Mouse (Mus musculus) heart, postnatal 0 days (tissue): ENCODE results near the gene Fam162b.

Experiments
- CTCF ChIP-seq: IDR thresholded peaks from 2 replicates; pipeline ENCODE4 v1.5.1; 2016; ENCODE audit warnings: antibody characterized with exemption, control low read depth, low read depth
- EP300 ChIP-seq: IDR thresholded peaks from 2 replicates; pipeline ENCODE4 v1.6.1; 2016; ENCODE audit warnings: antibody characterized with exemption, low read depth

- no peak for TF ChIP-seq CTCF
- no peak for TF ChIP-seq EP300
These were observed 21.8 kb upstream of the Fam162b start for GRCm38 (mm10) chr10:51611969-51612682.
